Comparison of ENCODE assay signal across 16 mouse cellular contexts in genomic region chr2:134730547-134730946, GRCm38 (mm10).
"Had no signal": no experiment of that assay in that cellular context is flagged by ENCODE, and none has a peak within 500 bp of the region (broad histone marks: within the 10 kb centered on the region; RNA-seq: fewer than 3 reads in every experiment).

No protein-coding gene starts in this region.

- H3K27ac ChIP-seq: kidney, embryonic 15.5 days; left cerebral cortex, adult 2 months; limb, embryonic 10.5 days; liver, embryonic 15.5 days; lung, embryonic 15.5 days; midbrain, embryonic 15.5 days had no signal

- H3K27me3 ChIP-seq: kidney, embryonic 15.5 days; liver, embryonic 15.5 days; lung, embryonic 15.5 days; megakaryocyte, embryonic 14.5 days; midbrain, embryonic 15.5 days had no signal

- ATAC-seq: hindbrain, embryonic 16.5 days; inflammation-experienced regulatory T-cells, adult 6 months; intestine, postnatal 0 days; midbrain, embryonic 15.5 days had no signal

- H3K9ac ChIP-seq: kidney, embryonic 15.5 days; liver, embryonic 15.5 days; lung, embryonic 15.5 days; midbrain, embryonic 15.5 days had no signal

- H3K4me3 ChIP-seq: kidney, embryonic 15.5 days; left cerebral cortex, adult 2 months; limb, embryonic 10.5 days; liver, embryonic 15.5 days; lung, embryonic 15.5 days; megakaryocyte, embryonic 14.5 days; midbrain, embryonic 15.5 days had no signal

- H3K4me1 ChIP-seq: kidney, embryonic 15.5 days; limb, embryonic 10.5 days; liver, embryonic 15.5 days; lung, embryonic 15.5 days; megakaryocyte, embryonic 14.5 days; midbrain, embryonic 15.5 days had no signal

- H3K4me2 ChIP-seq: kidney, embryonic 15.5 days; liver, embryonic 11.5 days; liver, embryonic 15.5 days; lung, embryonic 15.5 days; midbrain, embryonic 11.5 days; midbrain, embryonic 15.5 days had no signal

- H3K9me3 ChIP-seq: kidney, embryonic 15.5 days; limb, embryonic 10.5 days; liver, embryonic 15.5 days; lung, embryonic 15.5 days; megakaryocyte, embryonic 14.5 days; midbrain, embryonic 15.5 days had no signal

- H3K36me3 ChIP-seq: kidney, embryonic 15.5 days; limb, embryonic 10.5 days; liver, embryonic 15.5 days; lung, embryonic 15.5 days; midbrain, embryonic 15.5 days had no signal

- DNase-seq: right cerebral cortex, adult 18-20 months; right cerebral cortex, postnatal 25 days; thymus, adult 18-20 months; thymus, postnatal 36 days had no signal
